Mouse (Mus musculus): ENCODE results near the gene Zfp454. TPM values are rescaled to one million over a fixed set of nuclear protein-coding genes. Genes with fewer than 3 reads are reported as not detected.
A peak's percentile ranks its signal among the peaks of the same experiment; 100 is the strongest.

The Zfp454 gene
- not detected for total RNA-seq (2018; cell fraction: chromatin; rRNA removed)
- not detected for total RNA-seq (2018; cell fraction: cytosol; rRNA removed)
- total RNA-seq (2018; cell fraction: nucleus; rRNA removed) = not detected
- not detected in 3 replicates for polyA plus RNA-seq (2018)

DNA sequence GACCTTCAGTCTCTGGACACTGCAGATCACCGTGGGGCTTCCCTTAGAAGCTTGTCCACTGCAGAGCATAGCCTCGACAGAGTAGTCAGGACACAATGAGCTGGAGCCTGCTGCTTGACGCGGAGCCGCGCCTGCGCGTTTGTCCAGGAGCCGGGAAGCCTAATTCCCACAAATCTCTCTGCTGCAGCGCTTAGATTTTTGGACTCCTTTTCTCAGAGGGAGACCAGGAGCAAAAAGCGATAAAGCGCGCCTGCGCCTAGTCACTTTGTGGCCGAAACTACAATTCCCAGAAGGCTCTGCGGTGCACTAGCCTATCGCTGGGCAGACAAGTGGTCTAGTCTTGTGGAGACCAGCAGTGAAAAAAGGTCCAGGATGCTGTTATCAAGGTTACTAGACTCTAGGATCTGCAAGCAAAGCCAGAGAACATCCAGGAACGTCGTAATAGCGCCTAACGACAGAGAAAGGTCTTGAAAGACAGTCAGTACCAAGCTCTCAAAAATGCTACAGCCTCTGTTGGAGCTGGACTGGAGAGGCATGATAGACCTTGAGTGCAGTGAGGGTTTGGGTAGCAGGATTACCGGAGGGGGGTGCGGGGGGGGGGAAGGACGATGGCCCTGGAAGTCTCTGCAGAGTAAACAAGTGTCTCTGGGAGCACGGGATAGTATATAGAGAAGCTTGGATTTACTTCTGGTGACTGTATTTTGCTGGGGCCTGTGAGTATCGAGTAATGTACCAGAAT is at the start of gene Zfp454:
Gene Zfp454, minus strand, starts transcription at position 262 of the 739 bp plus-strand sequence.
- H3K4me3 ChIP-seq (ENCODE audit: inconsistent target) = no peak within 1 kb of the TSS
- no peaks in the 10 kb centered on the region for H3K79me2 ChIP-seq (ENCODE audit: inconsistent target)
- 14% methylated on average over 26 of the region's 26 CpGs for WGBS (ENCODE audit: missing documents)
- H3K36me3 ChIP-seq (ENCODE audit: inconsistent target) = no peaks in the 10 kb centered on the region
- no peak within 1 kb of the TSS for H3K27ac ChIP-seq

DNA sequence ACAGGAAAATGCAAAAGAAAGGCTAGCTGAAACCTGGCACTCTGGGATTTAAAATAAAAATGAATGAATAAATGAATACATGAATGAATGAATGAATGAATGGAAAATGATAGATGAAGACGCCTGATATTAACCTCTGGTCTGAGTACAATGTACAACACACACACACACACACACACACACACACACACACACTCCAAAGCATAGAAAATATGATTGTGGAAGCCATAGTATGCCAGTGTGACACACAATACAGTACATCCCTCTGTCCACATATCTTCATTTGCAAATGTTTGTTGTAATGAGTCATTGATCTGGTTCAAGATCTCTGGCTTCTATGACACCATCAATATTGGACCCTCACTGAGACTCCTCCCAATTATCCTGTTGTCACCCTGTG is 44.6 kb upstream of the Zfp454 start:
- no peak overlapping the region for H3K4me3 ChIP-seq (ENCODE audit: inconsistent target)
- no CpG with 5 or more reads among the region's 1 CpGs for WGBS (ENCODE audit: missing documents)

DNA sequence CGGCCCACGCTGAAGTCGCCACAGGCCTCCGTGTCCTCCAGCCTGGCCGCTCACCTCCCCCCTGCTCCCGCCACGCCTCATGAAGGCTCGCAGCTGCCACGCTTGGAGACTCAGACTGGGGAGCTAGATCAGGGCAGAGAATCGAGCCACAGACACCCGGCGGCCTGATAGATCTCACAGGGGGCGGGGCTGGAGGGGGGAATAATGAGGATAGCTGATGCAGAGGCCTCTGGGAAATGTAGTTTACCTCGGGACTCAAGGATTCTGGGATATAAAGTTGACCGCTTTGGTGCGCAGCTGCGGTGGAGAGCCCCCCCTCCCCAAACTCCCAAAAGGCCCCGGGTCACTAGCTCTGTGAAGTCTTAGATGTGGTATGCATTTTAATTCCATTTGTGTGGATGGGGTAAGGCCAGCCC is 44.0 kb upstream of the Zfp454 start, which contains the start of gene Zfp354b:
Gene Zfp354b, minus strand, starts transcription at position 183 of the 416 bp plus-strand sequence.
- 0% methylated on average over 17 of the region's 18 CpGs for WGBS (ENCODE audit: missing documents)
- Histone ChIP-seq H3K36me3 (ENCODE audit: inconsistent target) (no peaks in the 10 kb centered on the region), H3K4me3 (ENCODE audit: inconsistent target) (peak within 1 kb of the TSS; percentile 15), H3K27ac (no peak within 1 kb of the TSS), H3K79me2 (ENCODE audit: inconsistent target) (no peaks in the 10 kb centered on the region)

More for the DNA sequence above, 44.6 kb upstream of the Zfp454 start:
- Histone ChIP-seq H3K79me2 (ENCODE audit: inconsistent target) (no peaks in the 10 kb centered on the region), H3K36me3 (ENCODE audit: inconsistent target) (no peaks in the 10 kb centered on the region), H3K27ac (no peak overlapping the region)

DNA sequence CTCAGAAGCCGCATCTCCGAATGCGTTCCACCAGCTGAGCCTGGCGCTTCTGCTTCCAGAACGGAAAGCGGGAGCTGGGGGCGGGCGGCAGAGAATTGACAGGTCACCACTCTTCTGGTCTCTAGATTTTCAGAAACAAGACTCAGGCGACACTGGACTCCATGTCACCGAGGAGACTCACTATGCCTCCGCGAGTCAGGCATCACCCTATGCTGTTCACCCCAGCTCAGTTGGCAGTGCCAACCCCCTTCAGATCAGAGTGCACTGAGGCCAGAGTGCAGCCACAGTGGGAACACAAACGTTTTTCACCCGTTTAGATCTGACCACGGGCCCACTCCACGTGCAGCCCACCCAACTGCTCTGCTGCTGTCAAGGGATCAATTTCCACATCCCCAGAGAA is 43.6 kb upstream of the Zfp454 start:
- peak overlapping the region; percentile 15 for H3K4me3 ChIP-seq (ENCODE audit: inconsistent target)
- H3K27ac ChIP-seq = no peak overlapping the region
- H3K36me3 ChIP-seq (ENCODE audit: inconsistent target) = no peaks in the 10 kb centered on the region
- 5% methylated on average over 16 of the region's 16 CpGs for WGBS (ENCODE audit: missing documents)
- H3K79me2 ChIP-seq (ENCODE audit: inconsistent target) = no peaks in the 10 kb centered on the region

DNA sequence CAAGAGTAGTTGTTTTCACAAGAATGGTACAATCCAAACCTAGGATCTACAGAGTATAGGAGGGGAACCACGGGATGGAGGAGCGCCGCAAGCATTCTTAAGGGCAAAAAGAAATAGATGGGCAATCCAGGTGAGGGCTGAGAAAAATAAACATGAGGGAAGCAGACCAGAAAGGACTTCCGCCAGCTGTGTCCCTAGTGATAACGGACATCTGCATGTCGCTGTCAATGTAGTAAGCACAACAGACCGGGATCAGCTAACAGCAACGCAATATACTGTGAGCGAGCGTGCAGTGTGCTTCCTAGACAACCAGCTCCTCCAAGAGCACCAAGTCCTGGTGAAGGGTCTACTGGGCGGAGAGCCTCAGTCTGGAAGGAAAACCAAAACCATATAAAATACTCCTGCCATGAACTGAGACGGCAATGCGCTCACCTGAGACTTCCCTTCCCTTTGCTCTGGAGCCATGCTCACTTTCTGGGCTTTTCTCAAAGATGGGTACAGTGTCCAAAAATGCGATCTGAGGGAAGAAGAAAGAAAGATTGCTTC is 43.1 kb upstream of the Zfp454 start:
- H3K4me3 ChIP-seq (ENCODE audit: inconsistent target) = peak overlapping the region; percentile 15; the same call in 1 of the 2 replicates
- H3K36me3 ChIP-seq (ENCODE audit: inconsistent target) = no peaks in the 10 kb centered on the region
- no peak overlapping the region for H3K27ac ChIP-seq
- 17% methylated on average over 14 of the region's 14 CpGs for WGBS (ENCODE audit: missing documents)
- no peaks in the 10 kb centered on the region for H3K79me2 ChIP-seq (ENCODE audit: inconsistent target)

DNA sequence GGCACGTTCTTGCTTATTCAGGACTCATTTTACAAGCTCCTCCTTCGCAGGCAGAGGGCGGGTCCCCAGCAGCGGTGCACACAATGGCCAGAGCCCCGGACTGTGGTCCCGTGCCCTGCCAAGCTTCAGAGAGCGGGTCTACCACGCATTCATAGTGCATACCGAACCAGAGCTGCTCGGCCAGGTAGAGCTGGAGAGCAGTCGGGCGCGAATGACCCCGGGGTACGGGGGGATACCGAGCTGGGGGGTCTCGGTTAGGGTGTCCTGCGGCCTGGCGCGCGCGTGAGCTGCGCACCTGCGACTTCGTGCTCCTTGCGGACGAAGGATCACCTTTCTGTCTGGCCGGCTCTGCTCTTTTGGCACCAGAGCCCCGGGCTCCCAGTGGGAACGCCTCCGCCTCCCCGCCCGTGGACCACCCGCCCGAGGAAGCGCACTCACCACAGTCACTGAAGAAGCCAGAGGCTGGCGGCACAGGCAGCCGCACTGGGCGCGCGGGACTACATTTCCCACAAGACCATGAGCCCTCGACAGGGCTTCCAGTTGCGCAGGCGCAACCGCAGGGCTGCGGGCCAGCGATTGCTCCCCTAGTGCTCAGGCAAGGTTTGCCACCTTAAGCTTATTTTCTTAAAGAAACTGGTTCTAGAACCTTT is 28.3 kb upstream of the Zfp454 start, which contains the start of gene Zfp2:
Gene Zfp2, minus strand, starts transcription at position 495 of the 650 bp plus-strand sequence.
- Histone ChIP-seq H3K79me2 (ENCODE audit: inconsistent target) (no peaks in the 10 kb centered on the region), H3K27ac (no peak within 1 kb of the TSS), H3K4me3 (ENCODE audit: inconsistent target) (peak within 1 kb of the TSS; percentile 19; the same call in 1 of the 2 replicates), H3K36me3 (ENCODE audit: inconsistent target) (no peaks in the 10 kb centered on the region)
- WGBS (ENCODE audit: missing documents) = 3% methylated on average over 45 of the region's 47 CpGs

DNA sequence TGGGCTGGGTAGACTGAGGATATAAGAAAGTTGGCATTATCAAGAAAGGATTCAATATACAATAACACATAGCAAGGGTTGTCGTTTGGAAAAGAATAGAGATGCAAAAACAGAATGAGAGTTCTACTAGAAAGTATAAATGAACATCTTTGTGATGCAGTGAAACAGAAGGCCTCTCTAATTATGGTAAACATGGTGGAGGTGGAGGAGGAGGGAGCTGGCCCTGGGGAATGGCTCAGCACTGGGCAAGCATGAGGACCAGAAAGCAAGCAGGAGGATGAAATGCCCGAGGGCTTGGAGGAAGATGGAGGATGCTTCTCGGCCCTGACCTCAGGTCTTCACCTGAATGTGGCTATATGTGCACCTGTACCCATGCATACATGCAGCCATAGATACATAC is 27.0 kb upstream of the Zfp454 start:
- H3K27ac ChIP-seq = no peak overlapping the region
- no peaks in the 10 kb centered on the region for H3K36me3 ChIP-seq (ENCODE audit: inconsistent target)
- WGBS (ENCODE audit: missing documents) = 90% methylated on average over 3 of the region's 3 CpGs
- no peak overlapping the region for H3K4me3 ChIP-seq (ENCODE audit: inconsistent target)
- no peaks in the 10 kb centered on the region for H3K79me2 ChIP-seq (ENCODE audit: inconsistent target)

DNA sequence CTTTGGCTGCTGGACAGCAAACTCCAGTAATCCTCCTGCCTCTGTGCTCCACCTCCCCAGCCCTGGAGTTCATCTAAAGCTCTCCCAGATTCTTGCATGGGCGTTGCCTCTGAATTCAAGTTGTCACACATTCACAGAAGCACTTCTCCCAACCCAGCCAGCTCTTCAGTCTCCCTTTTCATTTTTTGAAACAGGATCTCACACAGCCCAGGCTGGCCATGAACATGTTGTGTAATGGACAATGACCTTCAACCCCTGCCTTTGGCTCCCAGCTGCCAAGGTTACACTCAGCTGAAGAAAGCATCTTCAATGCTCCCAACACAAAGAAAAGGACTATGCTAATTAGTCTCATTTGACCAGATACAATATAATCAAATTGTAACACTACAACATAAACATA is 25.9 kb upstream of the Zfp454 start:
- Histone ChIP-seq H3K36me3 (ENCODE audit: inconsistent target) (no peaks in the 10 kb centered on the region), H3K27ac (no peak overlapping the region), H3K4me3 (ENCODE audit: inconsistent target) (no peak overlapping the region), H3K79me2 (ENCODE audit: inconsistent target) (no peaks in the 10 kb centered on the region)
- 93% methylated on average over 1 of the region's 1 CpGs for WGBS (ENCODE audit: missing documents)

DNA sequence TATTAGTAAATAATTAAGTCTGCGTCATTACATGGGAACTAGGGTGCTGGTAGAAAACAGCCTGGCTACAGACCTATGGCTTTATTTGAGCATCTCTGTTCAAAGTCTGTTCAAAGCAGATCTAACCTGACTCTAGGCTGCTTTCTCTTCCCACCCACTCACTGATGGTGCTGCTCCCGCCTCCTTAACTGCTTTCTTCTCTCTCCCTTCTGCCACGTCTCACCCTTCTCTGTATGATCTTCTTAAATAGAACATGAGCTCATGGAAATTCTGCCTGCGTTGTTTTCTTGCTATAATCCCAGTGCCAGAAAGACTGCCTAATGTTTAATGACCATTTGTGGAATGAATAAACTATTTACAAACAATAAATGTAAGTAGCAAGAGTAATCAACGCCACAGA is 20.7 kb upstream of the Zfp454 start:
- Histone ChIP-seq H3K36me3 (ENCODE audit: inconsistent target) (no peaks in the 10 kb centered on the region), H3K27ac (no peak overlapping the region), H3K4me3 (ENCODE audit: inconsistent target) (no peak overlapping the region), H3K79me2 (ENCODE audit: inconsistent target) (no peaks in the 10 kb centered on the region)
- 93% methylated on average over 5 of the region's 5 CpGs for WGBS (ENCODE audit: missing documents)

DNA sequence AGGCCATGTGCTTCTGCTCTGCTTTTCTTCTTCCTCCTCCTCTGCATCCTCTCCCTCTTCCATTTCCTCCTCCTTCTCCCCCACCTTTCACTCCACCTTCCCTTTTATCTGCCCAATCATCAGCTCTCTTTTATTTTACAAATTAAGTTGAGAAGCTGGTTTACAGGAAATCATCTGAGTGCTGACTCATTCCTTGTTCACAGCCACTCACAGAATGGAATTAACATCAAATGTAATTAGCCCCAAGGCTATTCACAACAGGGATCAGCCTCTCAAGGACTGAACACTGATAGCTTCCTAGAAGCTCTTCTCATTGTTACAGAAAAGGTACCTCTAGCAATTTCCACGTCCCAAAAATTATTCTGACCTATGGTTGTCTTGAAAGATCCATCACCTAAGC is 9.9 kb upstream of the Zfp454 start:
- no peak overlapping the region for H3K4me3 ChIP-seq (ENCODE audit: inconsistent target)
- no peak overlapping the region for H3K27ac ChIP-seq
- no peaks in the 10 kb centered on the region for H3K36me3 ChIP-seq (ENCODE audit: inconsistent target)
- no peaks in the 10 kb centered on the region for H3K79me2 ChIP-seq (ENCODE audit: inconsistent target)
- 71% methylated on average over 1 of the region's 1 CpGs for WGBS (ENCODE audit: missing documents)

DNA sequence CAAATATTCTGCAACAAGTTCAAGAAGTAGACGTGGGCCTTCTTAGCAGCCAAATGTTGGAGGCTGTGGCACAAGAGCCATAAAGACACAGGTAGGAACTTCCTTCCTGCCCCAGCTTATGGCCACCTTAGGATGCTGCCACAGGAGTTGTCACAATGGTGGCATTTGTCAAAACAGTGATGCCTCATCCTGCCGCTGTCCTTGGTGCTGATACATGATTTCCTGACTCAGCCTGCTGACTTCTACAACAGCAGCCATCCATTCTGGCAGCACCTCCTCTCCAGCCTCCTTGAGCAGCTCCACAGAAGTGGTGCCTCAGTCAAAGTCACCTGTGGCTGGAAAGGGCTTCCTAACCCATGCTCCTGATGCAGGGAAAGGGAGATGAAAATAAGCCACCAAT is 5.0 kb upstream of the Zfp454 start:
- no peak overlapping the region for H3K27ac ChIP-seq
- no peaks in the 10 kb centered on the region for H3K36me3 ChIP-seq (ENCODE audit: inconsistent target)
- no peaks in the 10 kb centered on the region for H3K79me2 ChIP-seq (ENCODE audit: inconsistent target)
- 57% methylated on average over 2 of the region's 2 CpGs for WGBS (ENCODE audit: missing documents)
- no peak overlapping the region for H3K4me3 ChIP-seq (ENCODE audit: inconsistent target)

DNA sequence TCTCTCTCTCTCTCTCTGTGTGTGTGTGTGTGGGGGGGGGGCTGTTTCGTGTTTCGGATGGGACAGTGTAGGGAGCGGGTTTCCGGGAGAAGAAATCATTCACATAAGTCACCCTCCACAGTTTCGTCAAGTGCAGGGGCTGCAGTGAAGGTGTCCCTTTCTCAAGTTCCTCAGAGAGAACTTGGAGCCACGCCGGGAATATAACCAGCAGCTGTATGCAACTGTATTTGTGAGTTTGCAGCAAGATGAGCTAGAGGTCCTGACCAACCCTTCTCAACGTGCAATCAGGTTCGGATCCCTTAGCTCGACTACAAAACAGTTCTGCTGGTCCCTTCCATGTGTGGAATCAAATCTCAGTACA is 538 bp downstream of the Zfp454 start:
- Histone ChIP-seq H3K79me2 (ENCODE audit: inconsistent target) (no peaks in the 10 kb centered on the region), H3K27ac (no peak overlapping the region), H3K36me3 (ENCODE audit: inconsistent target) (no peaks in the 10 kb centered on the region), H3K4me3 (ENCODE audit: inconsistent target) (no peak overlapping the region)
- WGBS (ENCODE audit: missing documents) = 30% methylated on average over 6 of the region's 10 CpGs

DNA sequence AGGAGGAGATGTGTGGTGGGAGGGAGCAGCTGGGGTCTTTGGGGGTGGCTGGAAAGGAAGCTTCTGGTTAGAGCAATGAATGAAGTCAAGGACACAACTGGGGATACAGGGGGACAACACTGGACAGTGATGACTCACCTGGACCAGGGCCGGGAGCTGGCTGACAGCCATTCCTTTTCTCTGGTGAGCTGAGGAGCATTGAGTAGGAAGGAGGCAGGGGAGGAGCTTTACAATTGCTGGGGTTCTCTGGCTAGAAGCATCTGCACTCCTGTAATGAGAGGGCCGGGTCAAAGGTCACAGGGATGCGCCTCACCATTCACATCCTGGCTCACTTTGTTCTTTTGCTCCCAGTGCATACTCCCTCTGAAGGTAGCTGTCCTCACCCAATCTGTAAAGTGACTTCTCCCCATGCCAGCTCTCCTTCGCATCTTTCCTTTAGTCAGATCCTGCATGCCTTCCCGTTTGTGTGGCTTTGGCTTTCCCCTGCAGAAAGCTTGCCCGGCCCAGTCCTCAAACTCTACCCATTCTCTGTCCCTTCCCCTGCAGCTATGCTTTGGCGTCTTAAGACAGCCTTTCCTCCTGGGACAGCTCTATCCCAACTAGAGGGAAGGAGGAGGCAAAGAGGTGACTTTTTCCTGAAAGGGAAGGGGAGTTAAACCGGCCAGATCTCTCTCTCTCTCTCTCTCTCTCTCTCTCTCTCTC is 1.1 kb downstream of the Zfp454 start:
- H3K4me3 ChIP-seq (ENCODE audit: inconsistent target) = no peak overlapping the region
- no peaks in the 10 kb centered on the region for H3K36me3 ChIP-seq (ENCODE audit: inconsistent target)
- H3K27ac ChIP-seq = no peak overlapping the region
- 81% methylated on average over 7 of the region's 8 CpGs for WGBS (ENCODE audit: missing documents)
- no peaks in the 10 kb centered on the region for H3K79me2 ChIP-seq (ENCODE audit: inconsistent target)

DNA sequence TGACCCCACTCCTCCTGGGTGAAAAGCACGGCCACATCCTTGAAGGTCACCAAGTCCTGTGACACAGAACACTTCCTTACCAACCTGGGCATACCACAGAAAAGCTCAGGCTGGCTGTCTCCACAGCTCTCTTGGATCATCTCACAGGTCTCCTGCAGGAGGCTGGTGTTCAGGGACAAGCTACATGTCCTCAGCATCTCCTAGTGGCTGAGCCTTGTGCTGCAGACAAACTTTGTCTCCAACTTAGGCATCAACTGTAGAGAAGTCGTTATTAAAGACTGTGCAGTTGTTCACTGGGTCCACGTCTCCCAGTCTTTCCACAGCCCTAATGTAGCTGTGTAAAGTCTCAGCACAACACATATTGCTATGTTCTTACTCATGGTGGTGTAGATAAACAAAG is 3.7 kb downstream of the Zfp454 start:
- H3K79me2 ChIP-seq (ENCODE audit: inconsistent target) = no peaks in the 10 kb centered on the region
- H3K4me3 ChIP-seq (ENCODE audit: inconsistent target) = no peak overlapping the region
- WGBS (ENCODE audit: missing documents) = 62% methylated on average over 3 of the region's 3 CpGs
- no peak overlapping the region for H3K27ac ChIP-seq
- no peaks in the 10 kb centered on the region for H3K36me3 ChIP-seq (ENCODE audit: inconsistent target)

Measured in macrophage (primary cell).